Mouse (Mus musculus) intestine, embryonic 16.5 days (tissue): ENCODE results near the gene Tgfa. TPM values are rescaled to one million over a fixed set of nuclear protein-coding genes. Genes with fewer than 3 reads are reported as not detected.

Experiments used
- ATAC-seq: fragments of 200-750 bp; cut with Nextera tagmentation; 2 replicates; pipeline ENCODE4 v1.8.0; 2017; ENCODE audit warnings: moderate TSS enrichment, moderate library complexity
- H3K27ac ChIP-seq: fragments of 300-500 bp; sonication (generic); 2 replicates; pipeline ENCODE4 v1.5.1; 2014; ENCODE audit warnings: mild to moderate bottlenecking, low read length
- H3K27me3 ChIP-seq: fragments of 300-500 bp; sonication (generic); replicated peaks from 2 replicates; pipeline ENCODE4 v1.6.1; 2014; ENCODE audit warnings: low read length, control low read depth, mixed read lengths; ENCODE audit not compliant: control insufficient read depth, insufficient read depth
- H3K36me3 ChIP-seq: fragments of 300-500 bp; sonication (generic); 2 replicates; pipeline ENCODE4 v1.6.1; 2014; ENCODE audit warnings: low read length, control low read depth; ENCODE audit not compliant: control insufficient read depth, insufficient read depth
- H3K4me1 ChIP-seq: fragments of 300-500 bp; sonication (generic); 2 replicates; pipeline ENCODE4 v1.6.1; 2014; ENCODE audit warnings: low read length, control low read depth, mixed read lengths; ENCODE audit not compliant: control insufficient read depth, insufficient read depth
- H3K4me2 ChIP-seq: fragments of 300-500 bp; sonication (generic); 2 replicates; pipeline ENCODE4 v1.6.1; 2014; ENCODE audit warnings: low read depth, low read length, control low read depth
- H3K4me3 ChIP-seq: fragments of 300-500 bp; sonication (generic); 2 replicates; pipeline ENCODE4 v1.5.1; 2014; ENCODE audit warnings: mild to moderate bottlenecking, low read length
- H3K9ac ChIP-seq: fragments of 300-500 bp; sonication (generic); 2 replicates; pipeline ENCODE4 v1.6.1; 2014; ENCODE audit warnings: low read depth, low read length
- H3K9me3 ChIP-seq: fragments of 300-500 bp; sonication (generic); 2 replicates; pipeline ENCODE4 v1.6.1; 2016; ENCODE audit warnings: low read length, control low read depth; ENCODE audit not compliant: control insufficient read depth
- WGBS: fragments of 180-500 bp; shearing (Covaris S2); extraction: QIAGEN DNeasy Blood & Tissue Kit; methylation state at CpG from one replicate; pipeline ENCODE4 v1.1.7; 2014; 5-methylcytosine and 5-hydroxymethylcytosine counted together
- polyA plus RNA-seq: library from polyadenylated mRNA; unstranded; fragments of >200 nt; fragmentation: Nextera tagmentation; extraction: Ambion mirVana; gene quantifications from 2 replicates; pipeline ENCODE4 v1.2.1, GENCODE M21; 2015

Gene Tgfa
- polyA plus RNA-seq, 1 experiment from 2014 or later, result 6.0 TPM

DNA sequence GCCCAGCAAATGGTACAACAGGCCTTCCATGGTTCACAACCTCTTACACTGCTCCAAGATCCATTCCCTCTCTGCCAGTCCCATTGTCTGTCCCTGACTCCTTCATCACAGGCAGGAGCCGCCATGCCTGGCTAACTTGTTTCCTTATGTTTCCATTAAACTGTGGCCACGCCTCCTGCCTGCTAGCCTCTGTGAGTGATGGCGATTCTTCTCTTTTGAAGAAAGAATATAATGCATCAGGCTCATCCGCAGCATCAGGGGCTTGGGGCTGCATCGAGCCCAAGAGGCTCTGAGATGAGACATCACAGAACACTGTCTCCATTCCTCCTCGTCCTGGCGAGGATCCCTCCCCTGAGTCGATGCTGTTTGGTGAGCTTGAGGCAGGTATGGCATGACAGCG is 13.0 kb upstream of the Tgfa start:
- ATAC-seq, result no peak

DNA sequence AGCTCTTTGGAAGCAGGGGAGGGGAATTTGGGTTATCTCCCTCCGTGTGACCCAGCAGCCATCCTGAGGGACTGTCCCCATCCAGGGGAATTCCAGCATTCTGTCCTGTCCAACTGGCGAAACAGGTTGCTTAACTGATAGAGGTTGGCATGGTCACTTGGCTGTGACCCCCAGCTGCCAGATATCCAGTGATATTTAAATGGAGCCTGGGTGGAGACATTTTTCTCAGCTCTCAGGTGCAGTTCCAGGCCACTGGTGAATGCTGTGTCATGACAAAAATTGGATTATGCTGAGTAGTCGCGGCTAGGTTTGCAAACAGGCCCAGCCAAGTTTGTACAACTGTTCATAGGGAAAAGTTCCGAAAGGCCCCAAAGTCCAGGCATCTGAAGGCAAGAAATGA is 12.4 kb upstream of the Tgfa start:
- Histone ChIP-seq H3K27ac (no peak overlapping the region), H3K27me3 (no peaks in the 10 kb centered on the region), H3K9me3 (no peaks in the 10 kb centered on the region; the same call in 1 of the 2 replicates), H3K36me3 (no peaks in the 10 kb centered on the region), H3K4me1 (peaks cover 3% of the 10 kb centered on the region; the same call in 1 of the 2 replicates), H3K4me2 (no peak overlapping the region), H3K9ac (no peak overlapping the region), H3K4me3 (no peak overlapping the region)
- 76% methylated on average over 5 of the region's 5 CpGs for WGBS
- ATAC-seq, result no peak

More for the DNA sequence above, 13.0 kb upstream of the Tgfa start:
- peaks cover 3% of the 10 kb centered on the region; the same call in 1 of the 2 replicates for H3K4me1 ChIP-seq
- no peak overlapping the region for H3K27ac ChIP-seq
- WGBS, result 53% methylated on average over 9 of the region's 9 CpGs
- H3K4me3 ChIP-seq, result no peak overlapping the region
- no peaks in the 10 kb centered on the region for H3K27me3 ChIP-seq
- no peaks in the 10 kb centered on the region for H3K9me3 ChIP-seq
- no peaks in the 10 kb centered on the region for H3K36me3 ChIP-seq
- no peak overlapping the region for H3K9ac ChIP-seq
- H3K4me2 ChIP-seq, result no peak overlapping the region

DNA sequence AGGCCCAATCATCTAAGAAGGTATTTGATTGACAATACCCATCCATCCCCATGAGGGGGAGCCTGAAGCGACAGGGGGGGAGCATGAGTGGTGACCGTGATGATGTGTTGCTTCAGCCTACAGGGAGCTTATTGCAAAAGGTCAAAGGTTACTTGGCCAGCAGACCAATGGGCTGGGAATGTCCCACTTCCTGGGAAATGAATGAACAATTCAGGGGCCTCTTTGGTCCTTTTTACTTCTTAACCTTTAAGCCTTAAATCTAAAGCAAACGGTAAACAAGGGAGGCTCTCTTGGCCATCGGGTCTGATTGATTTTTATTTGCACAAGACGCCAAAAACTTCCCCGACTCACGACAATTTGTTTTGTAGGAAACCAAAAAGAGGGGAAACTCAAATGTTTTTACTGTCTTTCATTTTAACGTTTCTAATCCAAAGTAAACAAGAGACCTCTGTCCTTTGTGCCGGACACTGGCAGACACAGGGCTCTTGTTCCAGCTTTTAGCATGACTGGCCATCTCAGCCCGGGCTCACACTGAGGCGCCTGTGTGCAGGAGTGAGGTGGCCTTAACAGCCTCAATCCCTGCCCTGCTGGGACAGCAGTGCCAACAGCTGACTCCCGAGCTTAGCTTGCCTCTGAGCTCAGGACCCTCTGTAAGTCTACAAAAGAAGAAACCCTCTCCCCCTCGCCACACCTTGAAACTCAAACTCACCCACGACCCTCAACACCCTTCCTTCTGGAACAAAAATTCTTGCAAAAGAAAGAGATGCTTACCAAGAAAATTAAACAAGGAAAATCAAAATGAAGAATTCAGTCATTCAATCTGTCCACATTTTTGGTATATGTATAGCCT is 8.7 kb upstream of the Tgfa start:
- Histone ChIP-seq H3K9ac (no peak overlapping the region), H3K4me1 (peaks cover 7% of the 10 kb centered on the region), H3K9me3 (no peaks in the 10 kb centered on the region; the same call in 1 of the 2 replicates), H3K27me3 (no peaks in the 10 kb centered on the region), H3K36me3 (no peaks in the 10 kb centered on the region), H3K4me2 (no peak overlapping the region), H3K27ac (no peak overlapping the region), H3K4me3 (no peak overlapping the region)
- 37% methylated on average over 14 of the region's 14 CpGs for whole genome bisulfite sequencing
- peak; percentile 52; the same call in 1 of the 2 replicates for ATAC-seq

DNA sequence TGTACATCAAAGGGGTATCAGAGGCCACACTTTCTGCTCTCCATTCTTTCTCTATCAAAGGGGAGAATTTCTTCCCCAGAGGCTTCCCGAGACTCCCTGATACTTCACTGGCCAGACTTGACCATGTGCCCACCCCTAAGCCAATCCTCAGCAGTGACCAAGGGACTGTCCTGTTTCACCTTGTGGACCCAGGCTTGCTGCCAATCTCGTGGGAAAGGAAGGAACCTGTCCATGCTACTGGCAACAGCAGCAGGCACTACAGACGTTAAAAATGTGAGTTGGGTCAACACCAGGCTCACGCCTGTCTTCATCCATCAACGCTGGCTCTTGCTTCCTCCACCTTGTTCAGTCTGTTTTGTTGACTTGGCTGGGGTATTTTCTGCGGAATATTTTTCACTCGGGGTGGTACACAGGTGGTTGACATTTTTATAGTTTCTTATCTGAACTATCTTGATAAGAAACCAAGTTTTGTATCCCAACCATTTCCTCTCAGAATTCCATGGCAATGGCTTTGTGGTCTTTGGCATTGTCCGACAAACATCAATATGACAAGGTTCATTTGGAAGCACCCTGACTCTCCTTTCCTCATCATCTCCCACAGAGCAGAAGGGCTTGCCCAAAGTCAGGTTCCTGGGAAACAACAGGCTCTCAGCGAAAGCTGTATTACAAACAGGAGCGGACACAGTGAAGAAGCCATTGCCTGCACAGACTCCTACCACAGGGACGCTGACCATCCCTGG is 6.1 kb upstream of the Tgfa start:
- H3K27ac ChIP-seq, result no peak overlapping the region
- no peaks in the 10 kb centered on the region for H3K36me3 ChIP-seq
- H3K4me3 ChIP-seq, result no peak overlapping the region
- 55% methylated on average over 11 of the region's 11 CpGs for WGBS
- H3K9me3 ChIP-seq, result no peaks in the 10 kb centered on the region; the same call in 1 of the 2 replicates
- peaks cover 7% of the 10 kb centered on the region for H3K4me1 ChIP-seq
- no peak overlapping the region for H3K9ac ChIP-seq
- H3K27me3 ChIP-seq, result 0 out of 2 replicates have a peak, but pooled peaks cover 2% of the 10 kb centered on the region
- no peak overlapping the region for H3K4me2 ChIP-seq
- no peak for ATAC-seq

DNA sequence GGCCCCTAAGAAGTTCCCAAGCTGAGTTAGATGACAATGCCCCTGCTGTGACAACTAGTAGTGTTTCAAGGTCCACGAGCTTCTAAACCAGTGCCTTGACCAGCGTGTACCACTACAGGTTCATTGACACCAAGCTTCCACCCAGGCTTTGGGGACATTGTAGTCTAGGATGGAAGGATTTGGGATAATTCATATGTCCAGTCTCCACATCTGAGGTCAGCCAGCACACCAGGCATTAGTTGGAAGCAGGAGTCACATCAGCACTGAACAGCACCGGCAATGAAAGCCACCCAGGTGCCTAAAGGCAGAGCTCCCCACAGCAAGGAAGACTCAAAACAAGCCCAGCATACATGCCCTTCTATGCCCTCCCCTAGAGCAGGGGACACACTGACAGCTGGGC is 4.4 kb upstream of the Tgfa start:
- 85% methylated on average over 3 of the region's 3 CpGs for WGBS
- Histone ChIP-seq H3K9me3 (no peaks in the 10 kb centered on the region; the same call in 1 of the 2 replicates), H3K9ac (no peak overlapping the region), H3K4me3 (no peak overlapping the region), H3K27ac (no peak overlapping the region), H3K4me2 (no peak overlapping the region), H3K27me3 (peaks cover 7% of the 10 kb centered on the region; the same call in 1 of the 2 replicates), H3K4me1 (peaks cover 7% of the 10 kb centered on the region), H3K36me3 (no peaks in the 10 kb centered on the region)
- no peak for ATAC-seq

DNA sequence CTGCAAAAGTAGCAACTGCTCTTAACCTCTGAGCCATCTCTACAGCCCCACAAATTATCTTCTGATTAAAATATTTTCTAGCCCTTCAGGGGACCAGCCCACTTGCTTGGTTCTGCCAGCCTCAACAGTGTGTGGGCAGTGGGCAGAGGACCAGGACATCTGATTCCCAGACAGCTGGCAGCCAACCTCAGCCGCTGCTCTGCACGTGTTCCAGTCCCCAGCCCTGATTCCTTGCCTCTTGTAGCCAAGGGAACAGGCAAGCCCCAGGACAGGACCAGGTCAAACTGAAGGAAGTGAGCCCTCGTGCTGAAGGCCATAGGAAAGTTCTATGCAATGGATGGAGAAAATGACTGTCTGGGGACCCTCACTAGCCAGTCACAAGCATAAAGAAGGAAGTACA is 2.0 kb upstream of the Tgfa start:
- peaks cover 11% of the 10 kb centered on the region; the same call in 1 of the 2 replicates for H3K27me3 ChIP-seq
- H3K27ac ChIP-seq, result no peak overlapping the region
- no peaks in the 10 kb centered on the region for H3K9me3 ChIP-seq
- peaks cover 6% of the 10 kb centered on the region; the same call in 1 of the 2 replicates for H3K4me1 ChIP-seq
- WGBS, result 70% methylated on average over 3 of the region's 3 CpGs
- H3K36me3 ChIP-seq, result no peaks in the 10 kb centered on the region
- H3K9ac ChIP-seq, result no peak overlapping the region
- no peak for ATAC-seq
- H3K4me2 ChIP-seq, result no peak overlapping the region
- H3K4me3 ChIP-seq, result no peak overlapping the region

DNA sequence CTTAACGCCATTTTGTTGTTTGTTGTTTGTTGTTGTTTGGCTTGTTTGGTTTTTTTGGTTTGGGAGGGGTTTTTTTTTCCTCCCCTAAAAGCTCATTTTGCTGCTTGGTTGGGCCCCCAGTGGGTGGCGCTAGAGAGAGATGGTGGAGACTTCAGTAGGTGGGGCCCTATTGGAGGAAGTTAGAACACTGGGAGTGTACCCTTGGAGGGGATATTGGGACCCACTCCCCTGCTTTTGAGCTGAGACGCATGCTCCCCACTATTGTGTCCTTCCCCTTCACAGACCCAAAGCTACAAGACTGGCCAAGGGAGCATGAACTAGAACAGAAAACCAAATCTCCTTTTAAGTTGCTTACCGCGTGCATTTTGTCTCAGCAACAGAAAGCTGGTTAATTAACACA is 1.1 kb upstream of the Tgfa start:
- Histone ChIP-seq H3K27me3 (peaks cover 14% of the 10 kb centered on the region; the same call in 1 of the 2 replicates), H3K4me2 (no peak overlapping the region; the same call in 1 of the 2 replicates), H3K9ac (no peak overlapping the region), H3K36me3 (no peaks in the 10 kb centered on the region), H3K4me1 (peaks cover 6% of the 10 kb centered on the region; the same call in 1 of the 2 replicates), H3K4me3 (no peak overlapping the region), H3K27ac (no peak overlapping the region), H3K9me3 (no peaks in the 10 kb centered on the region)
- no peak for ATAC-seq
- WGBS, result 48% methylated on average over 5 of the region's 5 CpGs

DNA sequence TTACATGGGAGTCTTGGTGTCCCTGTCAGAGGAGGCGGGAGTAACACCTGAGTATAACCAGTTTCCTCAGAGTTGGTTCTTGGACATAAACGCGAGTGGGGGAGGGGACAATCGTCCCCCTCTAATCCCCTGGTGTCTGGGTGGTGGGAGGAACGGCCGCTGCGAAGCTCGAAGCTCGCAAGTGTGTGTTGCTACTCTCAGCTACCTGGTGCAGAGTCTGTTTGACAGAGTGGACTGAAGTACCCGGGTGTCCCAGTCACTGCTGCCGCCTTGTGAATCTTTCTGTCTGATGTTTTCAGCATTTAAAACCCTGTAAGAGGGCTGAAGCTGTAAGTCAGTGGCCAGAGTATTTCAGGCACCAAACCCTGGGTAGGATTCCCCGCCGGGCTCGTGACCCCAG is 1.0 kb downstream of the Tgfa start:
- Histone ChIP-seq H3K4me1 (peaks cover 4% of the 10 kb centered on the region; the same call in 1 of the 2 replicates), H3K9ac (peak overlapping the region; percentile 77), H3K27ac (no peak overlapping the region), H3K36me3 (no peaks in the 10 kb centered on the region), H3K9me3 (no peaks in the 10 kb centered on the region), H3K4me3 (peak overlapping the region; percentile 73), H3K4me2 (peak overlapping the region; percentile 95), H3K27me3 (peaks cover 14% of the 10 kb centered on the region; the same call in 1 of the 2 replicates)
- 8% methylated on average over 14 of the region's 14 CpGs for WGBS
- ATAC-seq, result no peak

DNA sequence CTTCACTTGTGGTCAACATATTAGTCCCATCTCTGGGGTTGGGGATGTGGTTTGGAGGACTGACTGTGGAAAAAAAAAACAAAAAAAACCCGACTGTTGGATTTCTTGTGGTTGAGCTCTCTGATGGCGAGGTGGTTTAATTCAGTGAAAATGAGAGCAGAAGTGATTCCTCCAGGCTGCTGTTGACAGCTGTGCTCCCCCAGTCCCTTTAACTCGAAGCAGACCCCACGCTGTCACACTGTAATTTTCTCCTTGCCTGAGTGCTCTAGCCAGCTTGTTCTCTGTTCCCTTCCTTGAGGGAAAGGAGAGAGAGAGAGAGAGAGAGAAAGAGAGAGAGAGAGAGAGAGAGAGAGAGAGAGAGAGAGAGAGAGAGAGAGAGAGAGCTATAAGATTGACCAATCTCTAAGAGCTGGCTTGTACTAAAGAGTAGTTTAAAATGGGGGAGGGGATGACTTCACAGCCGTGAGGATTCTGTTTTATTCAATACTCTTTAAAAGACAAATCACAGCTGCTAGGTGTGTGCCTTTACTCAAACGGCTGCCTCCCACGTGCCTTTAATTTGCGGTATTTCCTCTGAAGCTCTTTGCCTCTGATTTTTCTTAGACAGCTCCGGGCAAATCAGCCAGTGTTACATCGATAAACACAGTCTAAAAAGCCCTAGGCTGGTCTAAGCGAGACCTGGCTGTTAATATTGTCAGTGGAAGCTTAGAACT is 2.3 kb downstream of the Tgfa start:
- 30% methylated on average over 11 of the region's 11 CpGs for WGBS
- no peak overlapping the region for H3K27ac ChIP-seq
- no peak overlapping the region for H3K4me3 ChIP-seq
- H3K27me3 ChIP-seq, result peaks cover 12% of the 10 kb centered on the region; the same call in 1 of the 2 replicates
- H3K36me3 ChIP-seq, result no peaks in the 10 kb centered on the region
- no peaks in the 10 kb centered on the region for H3K9me3 ChIP-seq
- no peak for ATAC-seq
- H3K9ac ChIP-seq, result no peak overlapping the region
- 0 out of 2 replicates have a peak, but pooled peaks cover 2% of the 10 kb centered on the region for H3K4me1 ChIP-seq
- no peak overlapping the region for H3K4me2 ChIP-seq
